Comparison of ENCODE assay signal across 8 mouse cellular contexts in the genomic region with DNA sequence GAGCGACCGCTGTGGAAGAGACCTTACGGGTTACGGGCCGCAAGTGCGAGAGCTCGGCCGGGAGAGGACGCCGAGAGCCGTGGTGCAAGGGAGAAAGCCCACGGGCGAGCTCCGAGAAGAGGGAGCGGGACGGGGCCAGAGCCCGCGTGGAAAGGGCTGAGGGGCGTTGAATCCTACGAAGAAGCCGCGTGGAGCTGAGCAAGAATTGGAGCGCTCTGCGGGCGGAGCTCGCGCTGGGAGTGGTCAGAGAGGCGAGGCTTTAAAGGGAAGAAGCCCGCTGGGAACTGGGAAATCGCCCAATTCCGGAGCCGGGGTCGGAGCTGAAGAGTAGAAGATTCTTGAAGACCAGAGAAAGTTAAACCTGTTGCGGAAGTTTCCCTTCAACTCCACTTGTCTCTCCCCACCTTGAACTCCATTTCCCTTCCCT. TPM values are rescaled to one million over a fixed set of nuclear protein-coding genes. Genes with fewer than 3 reads are reported as not detected.
DNase-seq lines count a peak whose midpoint lies in the region; ATAC-seq and TF ChIP-seq lines count a peak whose summit lies in the region.

No protein-coding gene starts in this region.

- peak overlapping the region; percentile 94 for H3K27ac ChIP-seq in MEL (ENCODE audit: control insufficient read depth, low read depth, low read length)
- peak overlapping the region; percentile 29 for H3K27ac ChIP-seq in brown adipose tissue, adult 24 weeks (replicated peaks; ENCODE audit: low read depth, low read length)
- peak overlapping the region; percentile 89 for H3K27ac ChIP-seq in heart, embryonic 15.5 days
- peak overlapping the region; percentile 87 for H3K27ac ChIP-seq in lung, embryonic 16.5 days (ENCODE audit: low read length)

- TF ChIP-seq EP300 in MEL (IDR thresholded peaks at IDR 0.05; ENCODE audit: low read depth in 1 of 2, low read length in 2 of 2) = 0 out of 4 replicates have a peak, but pooled peaks of 1 of the 2 experiments have one; percentile 8

- H3K27me3 ChIP-seq in MEL (ENCODE audit: control insufficient read depth in 1 of 2, insufficient read depth in 2 of 2, low read length in 2 of 2) = no peaks in the 10 kb centered on the region
- H3K27me3 ChIP-seq in heart, embryonic 15.5 days = no peaks in the 10 kb centered on the region
- no peaks in the 10 kb centered on the region for H3K27me3 ChIP-seq in lung, embryonic 16.5 days (ENCODE audit: control insufficient read depth, insufficient read depth, low read depth, low read length)

- peak; percentile 84 for DNase-seq in MEL (ENCODE audit: low read depth, low spot score)
- peak; percentile 78 for DNase-seq in kidney, postnatal 14 days
- DNase-seq in ovary, postnatal 36 days (ENCODE audit: low spot score) = peak; percentile 76

- H3K4me2 ChIP-seq in heart, embryonic 15.5 days = peak overlapping the region; percentile 92
- H3K4me2 ChIP-seq in lung, embryonic 16.5 days (ENCODE audit: low read depth, low read length) = peak overlapping the region; percentile 89

- peaks cover 0 to 27% of the 10 kb centered on the region in 2 experiments; a peak in 2 of 4 replicates for H3K36me3 ChIP-seq in MEL (ENCODE audit: control insufficient read depth in 1 of 2, insufficient read depth in 2 of 2, low read length in 2 of 2)
- no peaks in the 10 kb centered on the region for H3K36me3 ChIP-seq in heart, embryonic 15.5 days
- no peaks in the 10 kb centered on the region for H3K36me3 ChIP-seq in lung, embryonic 16.5 days (ENCODE audit: control insufficient read depth, insufficient read depth, low read length)

- H3K9ac ChIP-seq in MEL (ENCODE audit: control insufficient read depth, low read depth, low read length, poor library complexity, severe bottlenecking) = peak overlapping the region; percentile 87
- peak overlapping the region; percentile 69 for H3K9ac ChIP-seq in heart, embryonic 15.5 days
- peak overlapping the region; percentile 72 for H3K9ac ChIP-seq in lung, embryonic 16.5 days (ENCODE audit: low read length)

- WGBS in heart, embryonic 15.5 days = 0% methylated on average over 34 of the region's 34 CpGs
- WGBS in lung, embryonic 16.5 days = 0% methylated on average over 34 of the region's 34 CpGs

- peaks cover 0 to 14% of the 10 kb centered on the region in 2 experiments; a peak in 2 of 4 replicates for H3K4me1 ChIP-seq in MEL (ENCODE audit: control insufficient read depth in 1 of 2, insufficient read depth in 2 of 2, low read length in 2 of 2)
- peaks cover 10% of the 10 kb centered on the region for H3K4me1 ChIP-seq in brown adipose tissue, adult 24 weeks (ENCODE audit: control insufficient read depth, insufficient read depth, insufficient read length, low read length)
- H3K4me1 ChIP-seq in heart, embryonic 15.5 days (replicated peaks) = peaks cover 37% of the 10 kb centered on the region
- peaks cover 27% of the 10 kb centered on the region for H3K4me1 ChIP-seq in lung, embryonic 16.5 days (replicated peaks; ENCODE audit: control insufficient read depth, insufficient read depth, low read length)

- no peak for TF ChIP-seq RAD21 in MEL (IDR thresholded peaks at IDR 0.05; ENCODE audit: low read depth, low read length)

- TF ChIP-seq POLR2A in MEL (IDR thresholded peaks at IDR 0.05; ENCODE audit: control insufficient read depth in 1 of 2, insufficient read depth in 1 of 2, low read depth in 1 of 2, low read length in 2 of 2, poor library complexity in 1 of 2) = peak; percentile 0 to 31; a peak in 1 of 4 replicates

- H3K9me3 ChIP-seq in MEL (replicated peaks; ENCODE audit: insufficient read depth, low read length) = no peaks in the 10 kb centered on the region
- no peaks in the 10 kb centered on the region for H3K9me3 ChIP-seq in heart, embryonic 15.5 days (replicated peaks)
- no peaks in the 10 kb centered on the region for H3K9me3 ChIP-seq in lung, embryonic 16.5 days (ENCODE audit: control insufficient read depth, low read length)

- peak; percentile 57 for ATAC-seq in erythroid progenitor cell, adult 5-6 weeks (replicated peaks; ENCODE audit: low FRiP score, poor library complexity, severe bottlenecking)
- ATAC-seq in heart, embryonic 15.5 days (replicated peaks; ENCODE audit: insufficient number of reproducible peaks, insufficient read depth, low FRiP score, low read depth) = no peak
- peak; percentile 5; the same call in 1 of the 2 replicates for ATAC-seq in lung, embryonic 16.5 days (ENCODE audit: low read depth)
- ATAC-seq in monocyte, adult 5-6 weeks (replicated peaks; ENCODE audit: insufficient number of reproducible peaks, low FRiP score, low TSS enrichment, poor library complexity, severe bottlenecking) = no peak

- peaks cover 52% of the 10 kb centered on the region for H3K79me2 ChIP-seq in MEL (ENCODE audit: control insufficient read depth, insufficient read depth, low read length, poor library complexity)

- no peak for TF ChIP-seq CTCF in MEL (IDR thresholded peaks at IDR 0.05 in 2 of 3, conservative IDR thresholded peaks at IDR 0.05 in 1 of 3; ENCODE audit: control insufficient read depth in 1 of 3, insufficient read depth in 1 of 3, low read depth in 2 of 3, low read length in 3 of 3, poor library complexity in 1 of 3, severe bottlenecking in 1 of 3)

- H3K4me3 ChIP-seq in MEL (ENCODE audit: control insufficient read depth in 1 of 2, insufficient read depth in 1 of 2, low read depth in 2 of 2, low read length in 2 of 2) = peak overlapping the region; percentile 75 to 98
- H3K4me3 ChIP-seq in brown adipose tissue, adult 24 weeks (ENCODE audit: insufficient read depth, low read depth, low read length) = peak overlapping the region; percentile 67
- peak overlapping the region; percentile 80 for H3K4me3 ChIP-seq in heart, embryonic 15.5 days
- H3K4me3 ChIP-seq in lung, embryonic 16.5 days (ENCODE audit: low read length) = peak overlapping the region; percentile 63

TF ChIP-seq in MEL, 35 proteins besides CTCF, POLR2A, EP300 and RAD21 (continues in another document):
- no peak for TF ChIP-seq GABPA (IDR thresholded peaks at IDR 0.05; ENCODE audit: low read depth, low read length)
- TF ChIP-seq ZNF384 (IDR thresholded peaks at IDR 0.05; ENCODE audit: low read depth, low read length) = no peak
- no peak for TF ChIP-seq GATA1 (IDR thresholded peaks at IDR 0.05; ENCODE audit: low read depth, low read length)
- no peak for TF ChIP-seq MAFK (IDR thresholded peaks at IDR 0.05; ENCODE audit: borderline replicate concordance, low read depth, low read length)
- no peak for TF ChIP-seq NRF1 (IDR thresholded peaks at IDR 0.05; ENCODE audit: insufficient read depth, low read depth, low read length, poor library complexity, severe bottlenecking)
- TF ChIP-seq TCF12 (IDR thresholded peaks at IDR 0.05; ENCODE audit: low read depth, low read length) = no peak
- no peak for TF ChIP-seq JUND (IDR thresholded peaks at IDR 0.05; ENCODE audit: low read depth, low read length)
- peak; percentile 72; the same call in 1 of the 2 replicates for TF ChIP-seq CHD1 (IDR thresholded peaks at IDR 0.05; ENCODE audit: low read depth, low read length)
- peak; percentile 2; the same call in 1 of the 2 replicates for TF ChIP-seq HCFC1 (IDR thresholded peaks at IDR 0.05; ENCODE audit: low read depth, low read length)
- TF ChIP-seq UBTF (IDR thresholded peaks at IDR 0.05; ENCODE audit: borderline replicate concordance, insufficient read depth, low read depth, low read length) = peak; percentile 84; the same call in 1 of the 2 replicates
- TF ChIP-seq SIN3A (IDR thresholded peaks at IDR 0.05; ENCODE audit: low read length) = no peak; the same call in none of the 2 replicates
- TF ChIP-seq USF1 (IDR thresholded peaks at IDR 0.05; ENCODE audit: low read depth, low read length) = 0 out of 2 replicates have a peak, but pooled peaks have one; percentile 8
- 0 out of 2 replicates have a peak, but pooled peaks have one; percentile 3 for TF ChIP-seq MYB (IDR thresholded peaks at IDR 0.05; ENCODE audit: low read depth, low read length)
- no peak for TF ChIP-seq POLR2AphosphoS5 (IDR thresholded peaks at IDR 0.05; ENCODE audit: borderline replicate concordance, low read depth, low read length)
- peak; percentile 38; the same call in 1 of the 2 replicates for TF ChIP-seq KAT2A (conservative IDR thresholded peaks at IDR 0.05; ENCODE audit: low read depth, low read length)
- TF ChIP-seq ZC3H11A (IDR thresholded peaks at IDR 0.05; ENCODE audit: low read depth, low read length) = no peak
- no peak for TF ChIP-seq USF2 (IDR thresholded peaks at IDR 0.05; ENCODE audit: borderline replicate concordance in 1 of 2, insufficient read depth in 1 of 2, low read depth in 1 of 2, low read length in 2 of 2)
- TF ChIP-seq NELFE (IDR thresholded peaks at IDR 0.05; ENCODE audit: low read depth, low read length) = peak; percentile 51
- TF ChIP-seq ETS1 (IDR thresholded peaks at IDR 0.05; ENCODE audit: low read depth, low read length) = no peak

RNA-seq across cellular contexts. Expression of a gene that starts 0.4 kb away (rescaled TPM):
- total RNA-seq in MEL (2012; rRNA removed) = 8.1 and 8.2 TPM in 2 replicates
- 1 to 10 TPM in 1 of 2 experiments, not detected in 1; 8.8 TPM for polyA plus RNA-seq in MEL (2012; ENCODE audit: insufficient read depth in 1 of 2, insufficient read length in 2 of 2, low read depth in 1 of 2, low replicate concordance in 2 of 2, missing spikeins in 1 of 2)
- 0.79 and 1.7 TPM in 2 replicates for polyA plus RNA-seq in brown adipose tissue, adult 24 weeks (2012; ENCODE audit: insufficient read depth, insufficient read length, missing spikeins)
- 1.1 TPM in 1 of 2 replicates, not detected in the other for total RNA-seq in erythroid progenitor cell, adult 5-6 weeks (2015; ENCODE audit: low replicate concordance)
- 1.3 TPM in 1 of 2 replicates, not detected in the other for total RNA-seq in erythroid progenitor cell, adult 5-6 weeks (2017; ENCODE audit: low replicate concordance)
- polyA plus RNA-seq in heart, embryonic 15.5 days (2015; fragmentation: Nextera tagmentation; extraction: Ambion mirVana) = 2.4 and 2.7 TPM in 2 replicates
- 2.2 TPM in 2 replicates for polyA plus RNA-seq in lung, embryonic 16.5 days (2015; fragmentation: Nextera tagmentation; extraction: Ambion mirVana)
- total RNA-seq in monocyte, adult 5-6 weeks (2017) = 0.48 to 0.87 TPM (median 0.75 TPM) in 3 replicates

RNA-seq across cellular contexts. Expression of a gene that starts 0.9 kb away (rescaled TPM):
- 9.0 and 10.0 TPM in 2 replicates for total RNA-seq in MEL (2012; rRNA removed)
- polyA plus RNA-seq in MEL (2012; ENCODE audit: insufficient read depth in 1 of 2, insufficient read length in 2 of 2, low read depth in 1 of 2, low replicate concordance in 2 of 2, missing spikeins in 1 of 2) = 10 to 100 TPM in 1 of 2 experiments, not detected in 1; 25.3 TPM
- polyA plus RNA-seq in brown adipose tissue, adult 24 weeks (2012; ENCODE audit: insufficient read depth, insufficient read length, missing spikeins) = 7.8 and 10.4 TPM in 2 replicates
- 20.1 and 31.4 TPM in 2 replicates for total RNA-seq in erythroid progenitor cell, adult 5-6 weeks (2015; ENCODE audit: low replicate concordance)
- 22.8 and 31.3 TPM in 2 replicates for total RNA-seq in erythroid progenitor cell, adult 5-6 weeks (2017; ENCODE audit: low replicate concordance)
- 10.0 and 15.8 TPM in 2 replicates for polyA plus RNA-seq in heart, embryonic 15.5 days (2015; fragmentation: Nextera tagmentation; extraction: Ambion mirVana)
- polyA plus RNA-seq in lung, embryonic 16.5 days (2015; fragmentation: Nextera tagmentation; extraction: Ambion mirVana) = 13.6 and 16.7 TPM in 2 replicates
- 13.8 to 37.1 TPM (median 27.7 TPM) in 3 replicates for total RNA-seq in monocyte, adult 5-6 weeks (2017)

Comparison
In these comparisons a context has a peak if more than half of its experiments do, and no peak if none do; other contexts are left out.
1. H3K27ac ChIP-seq: peak in every context shown above with its lines; median percentile 94 in MEL; 89 in heart, embryonic 15.5 days; 87 in lung, embryonic 16.5 days; 29 in brown adipose tissue, adult 24 weeks.
2. ATAC-seq: peak in erythroid progenitor cell, adult 5-6 weeks (single experiment) and lung, embryonic 16.5 days (single experiment); none in heart, embryonic 15.5 days (single experiment) and monocyte, adult 5-6 weeks (single experiment).
3. Peak in every context shown above with its lines, with median percentiles within 50 percentile points of each other: DNase-seq, H3K4me3 ChIP-seq and H3K9ac ChIP-seq.